Mouse (Mus musculus): ENCODE results near the gene Aplf. TPM values are rescaled to one million over a fixed set of nuclear protein-coding genes. Genes with fewer than 3 reads are reported as not detected.

The Aplf gene
- polyA plus RNA-seq (2012; fragmentation: generic; extraction: Trizol), result 4.1 TPM

DNA sequence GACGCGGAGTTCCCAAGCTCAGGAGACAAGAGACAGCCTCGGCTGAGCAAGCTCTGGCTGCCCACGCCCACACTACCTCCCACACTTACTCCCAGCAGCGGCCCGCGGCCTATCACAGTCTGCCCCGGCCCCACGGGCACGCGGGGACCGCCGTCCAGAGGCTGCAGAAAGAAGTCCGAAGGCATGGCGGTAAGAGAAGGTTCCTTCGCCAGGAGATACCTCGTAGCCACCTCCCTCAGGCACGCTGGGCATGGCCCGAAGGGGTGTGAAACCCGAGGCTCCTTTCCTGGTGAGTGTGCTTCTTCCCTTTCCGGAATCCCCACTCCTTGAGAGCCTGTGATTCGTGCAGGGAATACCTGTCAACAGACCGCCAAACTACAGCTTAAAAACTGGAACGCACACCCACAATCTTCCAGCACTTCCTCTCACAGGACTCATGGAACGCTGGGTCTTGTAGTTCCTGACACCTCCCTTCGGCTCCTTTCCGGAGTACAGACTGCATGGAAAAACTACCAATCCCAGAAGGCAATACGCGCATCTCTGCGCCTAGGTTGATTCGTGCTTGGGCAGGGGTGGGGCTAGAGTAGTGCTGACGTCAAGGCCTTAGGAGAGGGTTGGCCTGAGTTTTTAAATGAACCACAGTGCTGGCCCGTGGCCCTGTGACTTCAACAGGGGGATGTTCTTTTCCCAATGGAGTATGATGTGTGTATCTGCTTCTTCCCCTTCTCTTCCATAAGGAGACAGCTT is at the start of gene Aplf:
Gene Aplf (minus strand): TSS at position 423 of the 747 bp plus-strand sequence.
- Histone ChIP-seq H3K4me2 (ENCODE audit: low read depth) (peak within 1 kb of the TSS; percentile 87), H3ac (ENCODE audit: control insufficient read depth, insufficient read length) (peak within 1 kb of the TSS; percentile 8), H3K36me3 (ENCODE audit: control insufficient read depth, insufficient read depth) (no peaks in the 10 kb centered on the region), H3K4me3 (peak within 1 kb of the TSS; percentile 45), H3K27me3 (ENCODE audit: control insufficient read depth, insufficient read depth, insufficient read length) (no peaks in the 10 kb centered on the region), H3K79me2 (ENCODE audit: control insufficient read depth, insufficient read depth) (no peaks in the 10 kb centered on the region)
- TF ChIP-seq SRF (IDR thresholded peaks at IDR 0.05; ENCODE audit: control insufficient read depth, insufficient read length, low read depth) (peak; percentile 53), POLR2AphosphoS2 (IDR thresholded peaks at IDR 0.05; ENCODE audit: insufficient read length, low read depth) (peak; percentile 38), POLR2A (IDR thresholded peaks at IDR 0.05; ENCODE audit: insufficient read length, low read depth) (peak; percentile 42), USF1 (IDR thresholded peaks at IDR 0.05; ENCODE audit: low read depth) (no peak), E2F4 (IDR thresholded peaks at IDR 0.05; ENCODE audit: insufficient read depth) (peak; percentile 66)

DNA sequence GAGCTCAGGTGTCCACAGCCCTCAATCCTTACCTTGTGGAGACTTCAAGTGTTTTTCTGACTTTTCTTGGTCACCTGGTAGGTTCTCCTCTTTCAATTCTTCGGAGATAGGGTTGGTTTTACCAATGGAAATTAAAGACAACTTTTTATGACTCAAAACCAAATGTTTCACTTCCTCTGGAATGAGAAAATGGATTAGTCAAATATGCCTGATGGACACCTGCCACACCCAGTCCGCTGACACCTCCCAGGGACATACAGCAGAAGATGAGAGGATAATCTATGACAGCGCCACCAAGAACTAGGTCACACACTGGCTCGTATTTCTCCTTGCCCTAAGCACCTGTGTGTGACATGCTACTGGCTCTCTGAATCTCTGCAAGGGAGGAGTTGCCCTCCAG is 42.1 kb upstream of the Aplf start:
- H3K4me3 ChIP-seq, result no peak overlapping the region
- no peak overlapping the region for H3ac ChIP-seq (ENCODE audit: control insufficient read depth, insufficient read length)
- no peaks in the 10 kb centered on the region for H3K27me3 ChIP-seq (ENCODE audit: control insufficient read depth, insufficient read depth, insufficient read length)
- TF ChIP-seq CEBPB (IDR thresholded peaks at IDR 0.05; ENCODE audit: insufficient read depth, poor library complexity, severe bottlenecking), result no peak
- TF ChIP-seq TCF3 (IDR thresholded peaks at IDR 0.05; ENCODE audit: insufficient read length, low read depth), result no peak
- TF ChIP-seq SRF (IDR thresholded peaks at IDR 0.05; ENCODE audit: control insufficient read depth, insufficient read length, low read depth), result no peak
- TF ChIP-seq POLR2A (IDR thresholded peaks at IDR 0.05; ENCODE audit: insufficient read length, low read depth), result no peak
- TF ChIP-seq MYOG (IDR thresholded peaks at IDR 0.05; ENCODE audit: control insufficient read depth in 1 of 3, insufficient read depth in 1 of 3, insufficient read length in 2 of 3, low read depth in 2 of 3), result no peak
- H3K36me3 ChIP-seq (ENCODE audit: control insufficient read depth, insufficient read depth), result no peaks in the 10 kb centered on the region
- no peaks in the 10 kb centered on the region for H3K79me2 ChIP-seq (ENCODE audit: control insufficient read depth, insufficient read depth)
- no peak overlapping the region for H3K4me2 ChIP-seq (ENCODE audit: low read depth)

DNA sequence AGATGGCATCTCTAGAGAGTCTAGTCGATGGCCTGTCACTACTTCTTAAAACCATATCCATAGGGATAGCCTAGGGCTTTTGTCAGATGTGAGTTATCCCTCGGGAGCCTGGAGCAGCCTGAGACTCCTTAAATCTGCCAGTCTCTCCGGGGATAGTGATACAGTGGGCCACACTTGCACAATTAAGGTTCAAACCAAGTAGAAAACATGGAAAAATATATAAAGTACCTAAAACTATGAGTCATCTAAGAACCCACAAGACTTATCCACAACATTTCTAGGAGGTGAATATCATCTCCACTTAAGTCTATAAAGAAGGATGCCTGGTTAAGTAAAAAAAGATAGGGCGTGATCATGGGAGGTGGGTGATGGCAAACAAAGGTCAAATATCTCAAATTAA is 40.3 kb upstream of the Aplf start:
- Histone ChIP-seq H3K4me2 (ENCODE audit: low read depth) (no peak overlapping the region), H3ac (ENCODE audit: control insufficient read depth, insufficient read length) (no peak overlapping the region), H3K79me2 (ENCODE audit: control insufficient read depth, insufficient read depth) (no peaks in the 10 kb centered on the region), H3K4me3 (no peak overlapping the region), H3K36me3 (ENCODE audit: control insufficient read depth, insufficient read depth) (no peaks in the 10 kb centered on the region), H3K27me3 (ENCODE audit: control insufficient read depth, insufficient read depth, insufficient read length) (no peaks in the 10 kb centered on the region)
- TF ChIP-seq REST (IDR thresholded peaks at IDR 0.05; ENCODE audit: insufficient read depth, insufficient read length), result no peak
- TF ChIP-seq POLR2A (IDR thresholded peaks at IDR 0.05; ENCODE audit: insufficient read length, low read depth), result no peak
- TF ChIP-seq MYOD1 (IDR thresholded peaks at IDR 0.05; ENCODE audit: control insufficient read depth in 1 of 3, insufficient read length in 2 of 3, low read depth in 2 of 3), result no peak
- no peak for TF ChIP-seq USF1 (IDR thresholded peaks at IDR 0.05; ENCODE audit: low read depth)
- no peak for TF ChIP-seq SRF (IDR thresholded peaks at IDR 0.05; ENCODE audit: control insufficient read depth, insufficient read length, low read depth)
- no peak for TF ChIP-seq TCF12 (IDR thresholded peaks at IDR 0.05; ENCODE audit: insufficient read depth, poor library complexity, severe bottlenecking)
- no peak for TF ChIP-seq TCF3 (IDR thresholded peaks at IDR 0.05; ENCODE audit: insufficient read length, low read depth)
- TF ChIP-seq E2F4 (IDR thresholded peaks at IDR 0.05; ENCODE audit: insufficient read depth), result no peak
- TF ChIP-seq POLR2AphosphoS2 (IDR thresholded peaks at IDR 0.05; ENCODE audit: insufficient read length, low read depth), result no peak
- TF ChIP-seq MAX (IDR thresholded peaks at IDR 0.05; ENCODE audit: low read depth), result no peak
- TF ChIP-seq MYOG (IDR thresholded peaks at IDR 0.05; ENCODE audit: control insufficient read depth in 1 of 3, insufficient read depth in 1 of 3, insufficient read length in 2 of 3, low read depth in 2 of 3), result no peak
- no peak for TF ChIP-seq CEBPB (IDR thresholded peaks at IDR 0.05; ENCODE audit: insufficient read depth, poor library complexity, severe bottlenecking)

DNA sequence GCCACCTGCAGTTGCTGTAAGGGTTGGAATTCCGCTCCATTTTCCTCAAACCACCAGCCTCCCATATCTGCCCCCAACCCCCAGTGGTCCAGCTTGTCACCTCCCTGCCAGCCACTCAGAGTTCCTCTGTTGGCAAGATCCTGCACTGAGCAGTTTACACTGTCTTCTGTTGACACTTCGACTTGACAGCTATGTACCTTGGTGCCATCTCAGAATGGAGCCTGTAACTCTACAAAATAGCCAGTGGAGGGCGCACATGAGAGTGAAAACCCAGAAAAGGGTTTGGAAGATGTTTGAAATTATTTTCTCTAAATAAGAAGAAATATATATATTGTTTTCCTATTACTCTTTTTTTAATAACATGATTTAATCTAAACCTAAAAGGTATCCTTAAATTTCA is 34.3 kb upstream of the Aplf start:
- no peaks in the 10 kb centered on the region for H3K36me3 ChIP-seq (ENCODE audit: control insufficient read depth, insufficient read depth)
- no peaks in the 10 kb centered on the region for H3K27me3 ChIP-seq (ENCODE audit: control insufficient read depth, insufficient read depth, insufficient read length)
- H3K4me3 ChIP-seq, result no peak overlapping the region
- no peak for TF ChIP-seq CEBPB (IDR thresholded peaks at IDR 0.05; ENCODE audit: insufficient read depth, poor library complexity, severe bottlenecking)
- TF ChIP-seq TCF3 (IDR thresholded peaks at IDR 0.05; ENCODE audit: insufficient read length, low read depth), result no peak
- no peak for TF ChIP-seq USF1 (IDR thresholded peaks at IDR 0.05; ENCODE audit: low read depth)
- TF ChIP-seq TCF12 (IDR thresholded peaks at IDR 0.05; ENCODE audit: insufficient read depth, poor library complexity, severe bottlenecking), result no peak
- TF ChIP-seq MAX (IDR thresholded peaks at IDR 0.05; ENCODE audit: low read depth), result no peak
- TF ChIP-seq MYOD1 (IDR thresholded peaks at IDR 0.05; ENCODE audit: control insufficient read depth in 1 of 3, insufficient read length in 2 of 3, low read depth in 2 of 3), result no peak
- no peak for TF ChIP-seq MYOG (IDR thresholded peaks at IDR 0.05; ENCODE audit: control insufficient read depth in 1 of 3, insufficient read depth in 1 of 3, insufficient read length in 2 of 3, low read depth in 2 of 3)
- TF ChIP-seq SRF (IDR thresholded peaks at IDR 0.05; ENCODE audit: control insufficient read depth, insufficient read length, low read depth), result no peak
- no peak for TF ChIP-seq POLR2A (IDR thresholded peaks at IDR 0.05; ENCODE audit: insufficient read length, low read depth)
- TF ChIP-seq POLR2AphosphoS2 (IDR thresholded peaks at IDR 0.05; ENCODE audit: insufficient read length, low read depth), result no peak
- no peak for TF ChIP-seq E2F4 (IDR thresholded peaks at IDR 0.05; ENCODE audit: insufficient read depth)
- TF ChIP-seq REST (IDR thresholded peaks at IDR 0.05; ENCODE audit: insufficient read depth, insufficient read length), result no peak
- no peak overlapping the region for H3K4me2 ChIP-seq (ENCODE audit: low read depth)
- no peaks in the 10 kb centered on the region for H3K79me2 ChIP-seq (ENCODE audit: control insufficient read depth, insufficient read depth)
- H3ac ChIP-seq (ENCODE audit: control insufficient read depth, insufficient read length), result no peak overlapping the region

DNA sequence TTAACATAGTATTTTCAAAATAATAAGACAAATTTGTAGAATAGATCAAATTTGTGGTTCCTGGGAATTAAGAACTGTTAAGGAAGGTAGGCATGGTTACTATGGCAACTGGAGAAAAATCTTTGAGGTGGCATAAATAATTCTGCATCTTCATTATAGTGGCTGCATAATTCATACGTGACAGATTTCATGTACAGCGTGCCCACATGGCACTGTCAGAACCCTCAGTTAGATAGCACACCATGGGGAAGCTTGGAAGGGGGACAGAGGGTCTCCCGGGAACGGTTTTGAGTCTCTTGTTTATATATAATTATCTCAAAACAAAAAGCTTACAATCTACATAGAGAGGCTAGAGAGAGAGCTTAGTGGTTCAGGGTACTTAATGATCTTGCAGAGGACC is 24.6 kb upstream of the Aplf start:
- H3K4me2 ChIP-seq (ENCODE audit: low read depth), result no peak overlapping the region
- no peaks in the 10 kb centered on the region for H3K79me2 ChIP-seq (ENCODE audit: control insufficient read depth, insufficient read depth)
- no peaks in the 10 kb centered on the region for H3K36me3 ChIP-seq (ENCODE audit: control insufficient read depth, insufficient read depth)
- no peak for TF ChIP-seq POLR2AphosphoS2 (IDR thresholded peaks at IDR 0.05; ENCODE audit: insufficient read length, low read depth)
- TF ChIP-seq MAX (IDR thresholded peaks at IDR 0.05; ENCODE audit: low read depth), result no peak
- no peak for TF ChIP-seq TCF12 (IDR thresholded peaks at IDR 0.05; ENCODE audit: insufficient read depth, poor library complexity, severe bottlenecking)
- no peak for TF ChIP-seq MYOG (IDR thresholded peaks at IDR 0.05; ENCODE audit: control insufficient read depth in 1 of 3, insufficient read depth in 1 of 3, insufficient read length in 2 of 3, low read depth in 2 of 3)
- TF ChIP-seq REST (IDR thresholded peaks at IDR 0.05; ENCODE audit: insufficient read depth, insufficient read length), result no peak
- TF ChIP-seq TCF3 (IDR thresholded peaks at IDR 0.05; ENCODE audit: insufficient read length, low read depth), result no peak
- TF ChIP-seq SRF (IDR thresholded peaks at IDR 0.05; ENCODE audit: control insufficient read depth, insufficient read length, low read depth), result no peak
- no peak for TF ChIP-seq USF1 (IDR thresholded peaks at IDR 0.05; ENCODE audit: low read depth)
- TF ChIP-seq POLR2A (IDR thresholded peaks at IDR 0.05; ENCODE audit: insufficient read length, low read depth), result no peak
- no peak for TF ChIP-seq MYOD1 (IDR thresholded peaks at IDR 0.05; ENCODE audit: control insufficient read depth in 1 of 3, insufficient read length in 2 of 3, low read depth in 2 of 3)
- TF ChIP-seq CEBPB (IDR thresholded peaks at IDR 0.05; ENCODE audit: insufficient read depth, poor library complexity, severe bottlenecking), result no peak
- no peak for TF ChIP-seq E2F4 (IDR thresholded peaks at IDR 0.05; ENCODE audit: insufficient read depth)
- no peak overlapping the region for H3ac ChIP-seq (ENCODE audit: control insufficient read depth, insufficient read length)
- H3K4me3 ChIP-seq, result no peak overlapping the region
- H3K27me3 ChIP-seq (ENCODE audit: control insufficient read depth, insufficient read depth, insufficient read length), result peaks cover 38% of the 10 kb centered on the region

Measured in myocyte (in vitro differentiated cells).